Mouse (Mus musculus) heart, adult 10 weeks (tissue): ENCODE data around the gene Gm17416. TPM values are rescaled to one million over a fixed set of nuclear protein-coding genes. Genes with fewer than 3 reads are reported as not detected.

ENCODE experiments used
- polyA plus RNA-seq: library from polyadenylated mRNA; stranded (reverse); fragments of 350-450 nt; fragmentation: Illumina TruSeq; extraction: RNeasy Lipid Tissue Mini Kit (QIAGEN cat#74804); gene quantifications from one replicate; pipeline ENCODE4 v1.2.3, GENCODE M21; 2014; ENCODE audit warnings: low read depth, low replicate concordance

Gene Gm17416
- polyA plus RNA-seq, result not detected

DNA sequence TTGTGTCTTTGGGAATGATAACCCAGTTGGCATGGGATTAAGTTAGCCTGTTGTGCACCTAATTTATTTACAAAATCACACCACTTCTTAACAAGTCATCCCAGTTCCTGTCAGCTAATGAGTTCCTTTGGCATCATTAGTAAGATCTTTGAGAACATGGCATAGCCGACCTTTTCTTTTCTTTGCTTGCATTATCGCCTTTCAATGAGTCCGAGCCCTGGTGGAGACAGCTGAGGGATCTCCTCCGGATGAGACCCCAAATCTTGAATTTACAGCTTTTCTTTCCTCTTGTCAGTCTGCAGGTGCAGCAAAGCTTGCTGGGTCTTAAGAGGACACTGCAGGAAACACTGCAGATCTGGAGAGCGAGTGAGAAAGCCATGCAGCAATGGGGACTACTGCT is at the start of gene Gm17416:
Gm17416 (plus strand) TSS at position 301 of the 400 bp plus-strand sequence.

DNA sequence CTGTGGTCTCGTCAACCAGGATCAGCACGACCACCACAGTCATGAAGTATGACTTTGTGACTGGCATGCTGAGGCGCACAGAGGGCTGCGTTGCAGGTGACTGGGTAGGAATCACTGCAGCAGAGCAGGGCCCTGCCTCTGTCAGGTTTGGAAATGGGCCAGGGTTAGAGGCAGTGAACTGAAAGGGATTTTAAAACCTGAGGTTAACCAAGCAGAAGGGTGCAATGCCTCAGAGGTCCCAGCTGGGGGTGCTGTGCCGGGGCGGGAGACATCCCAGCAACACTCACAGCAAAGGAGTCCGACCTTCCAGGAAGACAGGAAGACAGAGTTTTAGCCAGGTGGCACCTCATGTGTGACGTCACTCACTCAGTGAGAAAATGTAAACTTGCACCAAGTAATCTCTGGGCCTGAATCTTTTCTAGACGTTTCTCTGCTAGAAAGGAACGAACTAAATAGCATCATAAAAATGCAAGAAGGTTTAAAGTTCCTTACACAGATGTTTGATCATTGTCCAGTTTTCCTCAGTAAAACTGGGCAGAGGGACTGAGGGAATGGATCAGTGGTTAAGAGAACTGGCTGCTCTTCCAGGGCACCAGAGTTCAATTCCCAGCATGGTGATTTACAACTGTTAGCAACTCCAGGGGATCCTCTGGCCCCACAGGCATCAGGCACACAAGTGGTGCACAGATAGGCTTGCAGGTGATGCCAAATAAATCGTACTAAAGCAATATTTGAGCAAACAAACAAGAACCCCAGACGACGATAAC is 29.0 kb upstream of the Gm17416 start, which contains the start of gene Defb29:
Defb29 (minus strand) TSS at position 155 of the 767 bp plus-strand sequence.

DNA sequence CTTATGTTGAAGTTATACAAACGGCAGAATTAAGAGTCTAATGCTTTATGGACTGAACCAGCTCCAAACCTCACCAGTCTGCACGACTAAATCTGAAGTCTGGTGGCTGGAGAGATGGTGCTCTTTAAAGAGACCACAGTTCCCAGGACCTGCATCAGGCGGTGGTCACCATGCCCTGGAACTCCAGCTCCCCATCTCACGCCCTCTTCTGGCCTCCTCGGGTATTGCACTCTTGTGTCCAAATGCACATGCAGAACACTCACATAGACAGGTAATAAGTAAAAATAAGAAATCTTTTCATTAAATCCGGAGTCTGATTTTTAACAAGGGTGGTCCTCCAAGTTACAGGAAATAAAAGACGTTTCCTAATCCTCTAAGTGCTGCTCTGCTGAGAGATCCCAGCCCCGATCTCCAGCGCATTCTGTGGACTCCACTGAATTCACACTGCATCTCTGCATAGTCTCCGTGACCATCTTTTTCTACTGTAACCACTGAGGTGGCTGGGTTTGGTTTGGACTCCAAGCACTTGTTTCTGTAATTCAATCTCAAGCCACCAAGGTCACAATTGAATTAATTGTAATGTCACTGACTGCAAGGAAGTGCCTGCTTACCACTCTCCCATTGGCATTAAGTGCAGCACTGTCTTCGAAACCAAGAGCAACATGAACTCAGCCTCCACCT is 3.1 kb downstream of the Gm17416 start, which contains the start of gene Defb21:
Defb21 (plus strand) TSS at position 631 of the 681 bp plus-strand sequence.

DNA sequence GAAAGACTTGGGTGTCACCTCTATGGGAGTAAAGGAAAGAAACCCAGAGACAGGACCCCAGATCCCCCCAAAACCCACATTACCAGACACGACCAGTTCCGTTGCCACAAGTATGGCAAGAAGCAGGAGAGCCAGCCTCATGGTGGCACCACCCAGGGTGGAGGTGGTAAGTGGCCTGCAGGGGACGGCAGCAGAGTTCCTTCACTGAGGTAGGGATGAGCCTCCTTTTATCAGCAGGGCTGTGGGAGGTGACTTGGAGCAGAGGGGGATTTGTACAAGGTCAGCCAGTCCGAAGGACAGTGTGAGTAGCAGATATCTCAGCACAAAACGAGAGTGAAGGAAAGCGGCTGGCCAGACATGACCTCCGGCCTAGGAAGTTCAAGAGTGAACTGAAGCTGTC is 11.0 kb downstream of the Gm17416 start, which contains the start of gene Defb19:
Defb19 (minus strand) TSS at position 206 of the 400 bp plus-strand sequence.

DNA sequence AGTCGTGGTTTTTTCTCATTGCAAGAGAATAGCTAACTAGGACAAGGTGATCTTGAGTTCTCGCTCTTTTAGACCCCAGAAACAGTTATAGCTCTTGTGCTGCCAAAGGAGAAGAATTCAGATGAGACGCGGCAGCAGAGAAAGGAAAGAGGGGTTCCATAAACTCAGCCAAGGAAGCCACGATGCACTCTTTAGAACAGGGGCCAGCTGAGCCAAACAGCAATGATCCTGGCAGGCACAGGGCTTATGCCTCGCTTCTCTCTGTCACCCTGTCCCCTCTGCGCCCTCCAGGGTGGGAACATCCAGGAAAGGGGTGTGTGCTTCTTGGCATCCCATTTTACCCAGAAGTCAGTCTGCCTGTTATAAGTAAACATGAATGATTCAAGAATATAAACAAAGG is 30.2 kb downstream of the Gm17416 start, which contains the start of gene Defb45:
Defb45 (minus strand) TSS at position 101 of the 400 bp plus-strand sequence.

DNA sequence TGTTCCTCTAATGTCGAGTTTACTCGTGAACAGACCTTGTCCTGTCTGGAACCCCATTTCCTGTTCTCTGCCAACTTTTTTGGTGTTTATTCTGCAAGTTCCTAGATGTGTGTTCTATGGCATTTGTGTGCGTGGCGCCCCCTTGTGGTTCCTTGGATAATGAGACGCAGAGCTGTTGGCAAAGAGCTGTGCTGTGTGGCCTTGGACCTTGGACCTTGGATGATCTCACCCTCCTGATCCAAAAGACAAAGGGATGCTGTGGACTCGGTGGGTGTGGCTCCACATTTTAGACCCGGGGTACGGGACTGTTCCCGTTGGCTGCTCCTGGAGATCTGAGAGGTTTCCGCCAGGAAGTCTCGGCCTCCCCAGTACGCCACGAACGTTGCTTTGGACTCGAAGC is 34.9 kb downstream of the Gm17416 start, which contains the start of gene Defb36:
Defb36 (plus strand) TSS at position 271 of the 400 bp plus-strand sequence.

Other genes starting within 250 kb of the Gm17416 start
- 50.8 TPM for gene Rbck1, start 236.7 kb upstream of the Gm17416 start, polyA plus RNA-seq
- gene Trib3, start 225.3 kb upstream of the Gm17416 start, polyA plus RNA-seq, result 1.8 TPM
- gene Nrsn2, start 192.7 kb upstream of the Gm17416 start, polyA plus RNA-seq, result not detected
- 5.4 TPM for gene Sox12, start 171.3 kb upstream of the Gm17416 start, polyA plus RNA-seq
- gene Zcchc3, start 154.3 kb upstream of the Gm17416 start, polyA plus RNA-seq, result 4.6 TPM
- 4.6 TPM for gene 6820408C15Rik, start 153.8 kb upstream of the Gm17416 start, polyA plus RNA-seq
- gene Defb23, start 104.7 kb upstream of the Gm17416 start, polyA plus RNA-seq, result not detected
- gene Defb20, start 92.3 kb upstream of the Gm17416 start, polyA plus RNA-seq, result not detected
- gene Defb22, start 79.2 kb upstream of the Gm17416 start, polyA plus RNA-seq, result not detected
- not detected for gene Defb26, start 57.6 kb upstream of the Gm17416 start, polyA plus RNA-seq
- gene Defb28, start 51.1 kb upstream of the Gm17416 start, polyA plus RNA-seq, result not detected
- gene Defb29, start 29.2 kb upstream of the Gm17416 start, polyA plus RNA-seq, result not detected
- not detected for gene Defb21, start 3.4 kb downstream of the Gm17416 start, polyA plus RNA-seq
- gene Defb19, start 11.0 kb downstream of the Gm17416 start, polyA plus RNA-seq, result not detected
- gene Defb45, start 30.1 kb downstream of the Gm17416 start, polyA plus RNA-seq, result not detected
- gene Defb36, start 35.0 kb downstream of the Gm17416 start, polyA plus RNA-seq, result not detected
- not detected for gene Defb25, start 53.7 kb downstream of the Gm17416 start, polyA plus RNA-seq
- gene Rem1, start 57.6 kb downstream of the Gm17416 start, polyA plus RNA-seq, result 7.0 TPM
- gene H13, start 100.1 kb downstream of the Gm17416 start, polyA plus RNA-seq, result 35.5 TPM
- gene Mcts2, start 117.7 kb downstream of the Gm17416 start, polyA plus RNA-seq, result 16.7 TPM
- gene Id1, start 166.9 kb downstream of the Gm17416 start, polyA plus RNA-seq, result 95.2 TPM
- 20.2 TPM for gene Cox4i2, start 184.8 kb downstream of the Gm17416 start, polyA plus RNA-seq